Comparison of ENCODE assay signal across 10 mouse cellular contexts in the genomic region with DNA sequence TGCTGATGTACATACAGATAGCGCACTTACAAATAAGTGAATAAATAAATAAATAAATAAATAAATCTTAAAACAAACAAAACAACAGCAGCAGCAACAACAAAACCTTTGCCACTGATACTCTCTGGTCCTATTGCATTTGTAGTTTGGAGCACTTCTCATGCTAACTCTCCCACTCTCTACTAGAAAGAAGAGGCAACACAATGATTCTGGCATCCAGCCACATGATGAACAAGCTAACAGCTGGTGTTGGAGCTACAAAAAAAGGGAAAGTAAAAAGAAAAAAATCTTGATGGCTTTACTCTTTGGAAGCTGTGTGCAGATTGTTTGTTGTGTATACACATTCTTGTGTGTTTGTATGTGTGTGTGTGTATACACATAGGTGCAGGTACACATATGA. TPM values are rescaled to one million over a fixed set of nuclear protein-coding genes. Genes with fewer than 3 reads are reported as not detected.
DNase-seq lines count a peak whose midpoint lies in the region; ATAC-seq and TF ChIP-seq lines count a peak whose summit lies in the region.
"Had no signal": no experiment of that assay in that cellular context is flagged by ENCODE, and none has a peak within 500 bp of the region (broad histone marks: within the 10 kb centered on the region; RNA-seq: fewer than 3 reads in every experiment).

No protein-coding gene starts in this region.

- H3K4me3 ChIP-seq in embryonic facial prominence, embryonic 14.5 days (ENCODE audit: low read depth, low read length): no peak overlapping the region
- H3K4me3 ChIP-seq in embryonic facial prominence, embryonic 10.5 days: no peak overlapping the region
- no peak overlapping the region for H3K4me3 ChIP-seq in limb, embryonic 14.5 days (replicated peaks; ENCODE audit: low read length)
- H3K4me3 ChIP-seq in limb, embryonic 10.5 days: no peak overlapping the region
- no peak overlapping the region for H3K4me3 ChIP-seq in layer of hippocampus, adult 2 months
- no peak overlapping the region for H3K4me3 ChIP-seq in thymus, adult 2 months (ENCODE audit: control insufficient read depth, insufficient read depth, low read length)
- H3K4me3 ChIP-seq: embryonic facial prominence, embryonic 15.5 days; myocyte had no signal

- H3K27me3 ChIP-seq in embryonic facial prominence, embryonic 14.5 days (replicated peaks; ENCODE audit: control insufficient read depth, insufficient read depth, low read length): no peaks in the 10 kb centered on the region
- no peaks in the 10 kb centered on the region for H3K27me3 ChIP-seq in embryonic facial prominence, embryonic 10.5 days (replicated peaks; ENCODE audit: low read depth, poor library complexity, severe bottlenecking)
- H3K27me3 ChIP-seq in limb, embryonic 14.5 days (ENCODE audit: control insufficient read depth, insufficient read depth, low read length): no peaks in the 10 kb centered on the region
- no peaks in the 10 kb centered on the region for H3K27me3 ChIP-seq in limb, embryonic 10.5 days (ENCODE audit: low read depth, poor library complexity, severe bottlenecking)
- H3K27me3 ChIP-seq in thymus, adult 2 months (ENCODE audit: control insufficient read depth, insufficient read depth, low read length): no peaks in the 10 kb centered on the region
- H3K27me3 ChIP-seq: embryonic facial prominence, embryonic 15.5 days had no signal

- no peak overlapping the region for H3K9ac ChIP-seq in embryonic facial prominence, embryonic 14.5 days (ENCODE audit: low read depth, low read length)
- no peak overlapping the region for H3K9ac ChIP-seq in limb, embryonic 14.5 days (ENCODE audit: low read depth, low read length, severe bottlenecking)
- H3K9ac ChIP-seq: embryonic facial prominence, embryonic 15.5 days had no signal

- no peaks in the 10 kb centered on the region for H3K4me1 ChIP-seq in embryonic facial prominence, embryonic 14.5 days (ENCODE audit: control insufficient read depth, insufficient read depth, low read length)
- no peaks in the 10 kb centered on the region; the same call in 1 of the 2 replicates for H3K4me1 ChIP-seq in embryonic facial prominence, embryonic 10.5 days
- no peaks in the 10 kb centered on the region for H3K4me1 ChIP-seq in limb, embryonic 14.5 days (ENCODE audit: control insufficient read depth, insufficient read depth, low read length)
- H3K4me1 ChIP-seq in limb, embryonic 10.5 days: no peaks in the 10 kb centered on the region
- H3K4me1 ChIP-seq in thymus, adult 2 months (replicated peaks; ENCODE audit: control insufficient read depth, insufficient read depth, low read length): no peaks in the 10 kb centered on the region
- H3K4me1 ChIP-seq: embryonic facial prominence, embryonic 15.5 days had no signal

- ATAC-seq in embryonic facial prominence, embryonic 14.5 days (ENCODE audit: low read depth): no peak
- ATAC-seq in limb, embryonic 14.5 days (ENCODE audit: low FRiP score, low read depth): no peak

- H3K36me3 ChIP-seq in embryonic facial prominence, embryonic 14.5 days (ENCODE audit: control insufficient read depth, insufficient read depth, low read length): no peaks in the 10 kb centered on the region
- H3K36me3 ChIP-seq in embryonic facial prominence, embryonic 10.5 days (replicated peaks): no peaks in the 10 kb centered on the region
- no peaks in the 10 kb centered on the region for H3K36me3 ChIP-seq in limb, embryonic 14.5 days (ENCODE audit: control insufficient read depth, insufficient read depth, low read length)
- H3K36me3 ChIP-seq in limb, embryonic 10.5 days: no peaks in the 10 kb centered on the region
- no peaks in the 10 kb centered on the region for H3K36me3 ChIP-seq in thymus, adult 2 months (ENCODE audit: control insufficient read depth, insufficient read depth, low read length)
- H3K36me3 ChIP-seq: embryonic facial prominence, embryonic 15.5 days had no signal

- 93% methylated on average over 1 of the region's 1 CpGs for WGBS in embryonic facial prominence, embryonic 14.5 days
- 92% methylated on average over 1 of the region's 1 CpGs for WGBS in embryonic facial prominence, embryonic 10.5 days
- 88% methylated on average over 1 of the region's 1 CpGs for WGBS in limb, embryonic 14.5 days
- WGBS in limb, embryonic 10.5 days: 91% methylated on average over 1 of the region's 1 CpGs
- 98% methylated on average over 1 of the region's 1 CpGs for WGBS in thymus, adult 2 months

- peak; percentile 40 for DNase-seq in embryonic facial prominence, embryonic 14.5 days (ENCODE audit: low spot score)
- no peak for DNase-seq in embryonic facial prominence, embryonic 10.5 days (ENCODE audit: low spot score)
- peak; percentile 17 for DNase-seq in limb, embryonic 14.5 days (ENCODE audit: low spot score)
- DNase-seq in limb, embryonic 10.5 days (ENCODE audit: low spot score): no peak
- peak; percentile 74 to 80 for DNase-seq in layer of hippocampus, adult 2 months (ENCODE audit: low spot score in 2 of 2)
- DNase-seq in right cerebral cortex, adult 2 months (ENCODE audit: low spot score in 2 of 2): peak; percentile 74 to 75
- DNase-seq in spleen, postnatal 4 days (ENCODE audit: low spot score in 2 of 2): no peak
- no peak for DNase-seq in thymus, adult 2 months

- no peak for TF ChIP-seq CTCF in layer of hippocampus, adult 2 months (conservative IDR thresholded peaks at IDR 0.05)
- no peak for TF ChIP-seq CTCF in thymus, adult 2 months (IDR thresholded peaks at IDR 0.05; ENCODE audit: borderline replicate concordance, control insufficient read depth, extremely low read depth, insufficient read depth, low read length, poor library complexity)

- H3K27ac ChIP-seq in embryonic facial prominence, embryonic 14.5 days (replicated peaks; ENCODE audit: low read depth, low read length): no peak overlapping the region
- H3K27ac ChIP-seq in embryonic facial prominence, embryonic 10.5 days (replicated peaks): no peak overlapping the region
- no peak overlapping the region for H3K27ac ChIP-seq in limb, embryonic 14.5 days (replicated peaks; ENCODE audit: low read depth, low read length)
- H3K27ac ChIP-seq in limb, embryonic 10.5 days: no peak overlapping the region
- no peak overlapping the region for H3K27ac ChIP-seq in layer of hippocampus, adult 2 months
- H3K27ac ChIP-seq in thymus, adult 2 months (ENCODE audit: control insufficient read depth, insufficient read depth, low read length): no peak overlapping the region
- H3K27ac ChIP-seq: embryonic facial prominence, embryonic 15.5 days had no signal

- no peak overlapping the region for H3K4me2 ChIP-seq in embryonic facial prominence, embryonic 14.5 days (ENCODE audit: low read depth, low read length)
- no peak overlapping the region for H3K4me2 ChIP-seq in limb, embryonic 14.5 days (replicated peaks; ENCODE audit: low read depth, low read length, severe bottlenecking)
- H3K4me2 ChIP-seq: embryonic facial prominence, embryonic 15.5 days had no signal

- no peak for TF ChIP-seq POLR2A in limb, embryonic 14.5 days (IDR thresholded peaks at IDR 0.05; ENCODE audit: borderline replicate concordance, extremely low read depth, insufficient read depth, insufficient read length)
- no peak for TF ChIP-seq POLR2A in thymus, adult 2 months (IDR thresholded peaks at IDR 0.05; ENCODE audit: control insufficient read depth, extremely low read depth, insufficient read depth, low read length, poor library complexity)

- no peaks in the 10 kb centered on the region for H3K9me3 ChIP-seq in embryonic facial prominence, embryonic 14.5 days (ENCODE audit: control insufficient read depth, low read length)
- no peaks in the 10 kb centered on the region for H3K9me3 ChIP-seq in embryonic facial prominence, embryonic 10.5 days
- H3K9me3 ChIP-seq in limb, embryonic 14.5 days (ENCODE audit: control insufficient read depth, low read length): no peaks in the 10 kb centered on the region
- no peaks in the 10 kb centered on the region for H3K9me3 ChIP-seq in limb, embryonic 10.5 days (replicated peaks)
- H3K9me3 ChIP-seq: embryonic facial prominence, embryonic 15.5 days had no signal

RNA-seq across cellular contexts. Expression of a gene that starts 34.7 kb away (rescaled TPM):
- polyA plus RNA-seq in embryonic facial prominence, embryonic 14.5 days (2014; fragmentation: Nextera tagmentation; extraction: Ambion mirVana): 57.0 and 66.6 TPM in 2 replicates
- polyA plus RNA-seq in embryonic facial prominence, embryonic 10.5 days (2016; fragmentation: Nextera tagmentation; extraction: Ambion mirVana): 88.5 and 91.3 TPM in 2 replicates
- 46.8 and 60.0 TPM in 2 replicates for polyA plus RNA-seq in limb, embryonic 14.5 days (2012; rRNA removed)
- polyA plus RNA-seq in limb, embryonic 14.5 days (2014; fragmentation: Nextera tagmentation; extraction: Ambion mirVana): 67.0 and 70.2 TPM in 2 replicates
- polyA plus RNA-seq in limb, embryonic 10.5 days (2016; fragmentation: Nextera tagmentation; extraction: Ambion mirVana): 78.7 and 79.1 TPM in 2 replicates
- total RNA-seq in layer of hippocampus, adult 2 months (2021): 10 to 100 TPM; 30.2 to 35.8 TPM
- polyA plus RNA-seq in thymus, adult 2 months (2012; rRNA removed): 16.9 and 21.4 TPM in 2 replicates

Comparison
In these comparisons a context has a peak if more than half of its experiments do, and no peak if none do; other contexts are left out.
1. DNase-seq: peak in embryonic facial prominence, embryonic 14.5 days (single experiment), limb, embryonic 14.5 days (single experiment), layer of hippocampus, adult 2 months (2 of 2) and right cerebral cortex, adult 2 months (2 of 2); none in embryonic facial prominence, embryonic 10.5 days (single experiment), limb, embryonic 10.5 days (single experiment), spleen, postnatal 4 days (0 of 2) and thymus, adult 2 months (single experiment).